8 mouse cellular contexts compared by ENCODE assay signal in genomic region chr6:67532665-67533440, GRCm38 (mm10). TPM values are rescaled to one million over a fixed set of nuclear protein-coding genes. Genes with fewer than 3 reads are reported as not detected.
DNase-seq lines count a peak whose midpoint lies in the region; ATAC-seq lines count a peak whose summit lies in the region.

No protein-coding gene starts in this region.

- H3K9me3 ChIP-seq in intestine, embryonic 14.5 days (ENCODE audit: control insufficient read depth, low read length), result no peaks in the 10 kb centered on the region
- H3K9me3 ChIP-seq in liver, embryonic 16.5 days (replicated peaks; ENCODE audit: control insufficient read depth, low read length), result no peaks in the 10 kb centered on the region

- no peaks in the 10 kb centered on the region for H3K4me1 ChIP-seq in intestine, embryonic 14.5 days (replicated peaks; ENCODE audit: control insufficient read depth, insufficient read depth, low read length)
- no peaks in the 10 kb centered on the region for H3K4me1 ChIP-seq in liver, embryonic 16.5 days (ENCODE audit: control insufficient read depth, low read depth, low read length)

- no peak overlapping the region for H3K4me3 ChIP-seq in intestine, embryonic 14.5 days (ENCODE audit: low read depth, low read length)
- H3K4me3 ChIP-seq in liver, embryonic 16.5 days (ENCODE audit: low read depth, low read length), result peak overlapping the region; percentile 23; the same call in 1 of the 2 replicates

- peak overlapping the region; percentile 27; the same call in 1 of the 2 replicates for H3K4me2 ChIP-seq in intestine, embryonic 14.5 days (ENCODE audit: low read length)
- peak overlapping the region; percentile 38 for H3K4me2 ChIP-seq in liver, embryonic 16.5 days (ENCODE audit: low read depth, low read length)

- H3K27ac ChIP-seq in intestine, embryonic 14.5 days (ENCODE audit: low read depth), result no peak overlapping the region
- H3K27ac ChIP-seq in liver, embryonic 16.5 days (ENCODE audit: low read length), result peak overlapping the region; percentile 47; the same call in 1 of the 2 replicates

- DNase-seq in cerebellum, postnatal 10 days, result peak; percentile 8 to 10
- no peak for DNase-seq in cerebellum, adult 8-10 months
- peak; percentile 56 for DNase-seq in embryo, embryonic 9.5 days (ENCODE audit: extremely low spot score)
- DNase-seq in intestine, embryonic 14.5 days (ENCODE audit: low spot score), result peak; percentile 71
- DNase-seq in neural tube, embryonic 10.5 days (ENCODE audit: extremely low spot score, low spot score), result peak; percentile 52
- DNase-seq in urinary bladder, adult 2 months (ENCODE audit: low spot score), result peak; percentile 49
- no peak for DNase-seq in ovary, adult 18-20 months (ENCODE audit: low spot score)

- no peak overlapping the region for H3K9ac ChIP-seq in intestine, embryonic 14.5 days (ENCODE audit: low read length)
- H3K9ac ChIP-seq in liver, embryonic 16.5 days (ENCODE audit: low read depth, low read length), result no peak overlapping the region

- WGBS in intestine, embryonic 14.5 days, result 10% methylated on average over 29 of the region's 29 CpGs
- WGBS in liver, embryonic 16.5 days (ENCODE audit: insufficient replicate concordance), result 3% methylated on average over 29 of the region's 29 CpGs

- H3K36me3 ChIP-seq in intestine, embryonic 14.5 days (ENCODE audit: control insufficient read depth, insufficient read depth, low read length), result no peaks in the 10 kb centered on the region
- H3K36me3 ChIP-seq in liver, embryonic 16.5 days (ENCODE audit: control insufficient read depth, insufficient read depth), result no peaks in the 10 kb centered on the region

- H3K27me3 ChIP-seq in intestine, embryonic 14.5 days (replicated peaks; ENCODE audit: control insufficient read depth, insufficient read depth, low read length), result peaks cover 62% of the 10 kb centered on the region
- H3K27me3 ChIP-seq in liver, embryonic 16.5 days (ENCODE audit: control insufficient read depth, insufficient read depth, low read depth, low read length), result peaks cover 40% of the 10 kb centered on the region

- ATAC-seq in intestine, embryonic 14.5 days (replicated peaks; ENCODE audit: low FRiP score, low TSS enrichment, low read depth), result peak; percentile 78; the same call in 1 of the 2 replicates
- peak; percentile 53 for ATAC-seq in liver, embryonic 16.5 days (ENCODE audit: low read depth)

RNA-seq across cellular contexts. Expression of gene Tacstd2, which starts 2.7 kb away (rescaled TPM):
- 6.7 and 9.6 TPM in 2 replicates for polyA plus RNA-seq in intestine, embryonic 14.5 days (2014; fragmentation: Nextera tagmentation; extraction: Ambion mirVana)
- 0.26 and 0.68 TPM in 2 replicates for polyA plus RNA-seq in liver, embryonic 16.5 days (2015; fragmentation: Nextera tagmentation; extraction: Ambion mirVana)
- 112 and 119 TPM in 2 replicates for polyA plus RNA-seq in urinary bladder, adult 2 months (2012; rRNA removed)

RNA-seq across cellular contexts. Expression of gene Il23r, which starts 41.2 kb away (rescaled TPM):
- polyA plus RNA-seq in intestine, embryonic 14.5 days (2014; fragmentation: Nextera tagmentation; extraction: Ambion mirVana), result 0.12 and 0.18 TPM in 2 replicates
- polyA plus RNA-seq in liver, embryonic 16.5 days (2015; fragmentation: Nextera tagmentation; extraction: Ambion mirVana), result not detected in 2 replicates
- 0.10 and 0.18 TPM in 2 replicates for polyA plus RNA-seq in urinary bladder, adult 2 months (2012; rRNA removed)

Comparison
In these comparisons a context has a peak if more than half of its experiments do, and no peak if none do; other contexts are left out.
1. DNase-seq: peak in cerebellum, postnatal 10 days (2 of 2), embryo, embryonic 9.5 days (single experiment), intestine, embryonic 14.5 days (single experiment), neural tube, embryonic 10.5 days (single experiment) and urinary bladder, adult 2 months (single experiment); none in cerebellum, adult 8-10 months (single experiment) and ovary, adult 18-20 months (single experiment).
2. RNA of gene Tacstd2, which starts 2.7 kb away (polyA plus RNA-seq): 112 to 119 TPM in urinary bladder, adult 2 months; 6.7 to 9.6 TPM in intestine, embryonic 14.5 days and 0.26 to 0.68 TPM in liver, embryonic 16.5 days; every median in the first group is over 10 times any median in the second.